13 mouse cellular contexts compared by ENCODE assay signal in genomic region chr4:84202231-84202630, GRCm38 (mm10).
DNase-seq lines count a peak whose midpoint lies in the region; ATAC-seq and TF ChIP-seq lines count a peak whose summit lies in the region.
"Had no signal": no experiment of that assay in that cellular context is flagged by ENCODE, and none has a peak within 500 bp of the region (broad histone marks: within the 10 kb centered on the region; RNA-seq: fewer than 3 reads in every experiment).

No protein-coding gene starts in this region.

- peak; percentile 39 for DNase-seq in 3134 (ENCODE audit: extremely low read depth, insufficient read length, low spot score)
- DNase-seq in Patski (ENCODE audit: low read depth, low spot score), result peak; percentile 55
- DNase-seq in forebrain, embryonic 14.5 days (ENCODE audit: low spot score), result peak; percentile 39
- no peak for DNase-seq in gastrocnemius, postnatal 25 days
- DNase-seq in right cerebral cortex, postnatal 25 days, result no peak
- no peak for DNase-seq in testis, postnatal 10 days (ENCODE audit: low spot score)
- DNase-seq in liver, postnatal 0 days, result no peak
- DNase-seq: gastrocnemius, postnatal 10 days; heart, postnatal 10 days; thymus, postnatal 36 days had no signal

- no peak for TF ChIP-seq CTCF in Patski (IDR thresholded peaks at IDR 0.05)
- TF ChIP-seq CTCF in liver, postnatal 0 days (IDR thresholded peaks at IDR 0.05; ENCODE audit: low read depth), result no peak

- TF ChIP-seq EP300 in liver, postnatal 0 days (IDR thresholded peaks at IDR 0.05; ENCODE audit: low read depth), result no peak

- H3K9ac ChIP-seq in forebrain, embryonic 14.5 days (ENCODE audit: low read length), result no peak overlapping the region
- H3K9ac ChIP-seq in midbrain, embryonic 12.5 days (replicated peaks), result no peak overlapping the region
- no peak overlapping the region for H3K9ac ChIP-seq in liver, postnatal 0 days (replicated peaks)
- H3K9ac ChIP-seq: liver, embryonic 14.5 days had no signal

- 9% methylated on average over 2 of the region's 2 CpGs for WGBS in forebrain, embryonic 14.5 days
- WGBS in midbrain, embryonic 12.5 days, result 21% methylated on average over 2 of the region's 2 CpGs
- WGBS in liver, postnatal 0 days (ENCODE audit: insufficient replicate concordance), result 61% methylated on average over 2 of the region's 2 CpGs

- H3K4me1 ChIP-seq in forebrain, embryonic 14.5 days (ENCODE audit: control insufficient read depth, insufficient read depth, low read length), result peaks cover 4% of the 10 kb centered on the region; the same call in 1 of the 2 replicates
- H3K4me1 ChIP-seq in midbrain, embryonic 12.5 days, result peaks cover 25% of the 10 kb centered on the region
- H3K4me1 ChIP-seq in liver, postnatal 0 days (ENCODE audit: insufficient read depth), result peaks cover 2% of the 10 kb centered on the region; the same call in 1 of the 2 replicates

- H3K9me3 ChIP-seq in forebrain, embryonic 14.5 days (replicated peaks; ENCODE audit: control insufficient read depth, low read length), result no peaks in the 10 kb centered on the region
- no peaks in the 10 kb centered on the region for H3K9me3 ChIP-seq in midbrain, embryonic 12.5 days
- H3K9me3 ChIP-seq in liver, postnatal 0 days (ENCODE audit: low read length), result no peaks in the 10 kb centered on the region

- no peaks in the 10 kb centered on the region for H3K36me3 ChIP-seq in forebrain, embryonic 14.5 days (ENCODE audit: control insufficient read depth, insufficient read depth, low read length)
- no peaks in the 10 kb centered on the region for H3K36me3 ChIP-seq in midbrain, embryonic 12.5 days
- no peaks in the 10 kb centered on the region for H3K36me3 ChIP-seq in liver, postnatal 0 days (replicated peaks; ENCODE audit: insufficient read depth, low read length)

- CTCF ChIA-PET in Patski (lab: Charles Lee), result no interaction called here

- H3K27me3 ChIP-seq in Patski, result no peaks in the 10 kb centered on the region
- H3K27me3 ChIP-seq in forebrain, embryonic 14.5 days (replicated peaks; ENCODE audit: control insufficient read depth, insufficient read depth, low read length), result no peaks in the 10 kb centered on the region
- H3K27me3 ChIP-seq in midbrain, embryonic 12.5 days, result peaks cover 20% of the 10 kb centered on the region
- no peaks in the 10 kb centered on the region for H3K27me3 ChIP-seq in liver, postnatal 0 days (ENCODE audit: insufficient read depth, low read length)

- POLR2A ChIA-PET in Patski (lab: Charles Lee), result no interaction called here

- no peak overlapping the region for H3K27ac ChIP-seq in forebrain, embryonic 14.5 days (ENCODE audit: low read depth, low read length)
- no peak overlapping the region for H3K27ac ChIP-seq in midbrain, embryonic 12.5 days (replicated peaks)
- no peak overlapping the region for H3K27ac ChIP-seq in liver, postnatal 0 days (ENCODE audit: low read depth)
- H3K27ac ChIP-seq: kidney, postnatal 0 days; liver, embryonic 14.5 days had no signal

- no peak overlapping the region for H3K4me3 ChIP-seq in forebrain, embryonic 14.5 days (ENCODE audit: low read depth, low read length)
- no peak overlapping the region for H3K4me3 ChIP-seq in midbrain, embryonic 12.5 days
- no peak overlapping the region for H3K4me3 ChIP-seq in liver, postnatal 0 days (ENCODE audit: low read depth, low read length)

- in situ Hi-C loops in Patski (cut with MboI; ENCODE audit: low pct_unique_long_range_greater_than_20kb), result loop anchor here (10.0 kb wide), 1 partner anchor 343 kb away; no protein-coding TSS in a partner anchor

- ATAC-seq in Patski, result peak; percentile 59
- peak; percentile 63 for ATAC-seq in forebrain, embryonic 14.5 days
- peak; percentile 48; the same call in 1 of the 2 replicates for ATAC-seq in midbrain, embryonic 12.5 days (ENCODE audit: low FRiP score, low read depth)
- no peak for ATAC-seq in liver, postnatal 0 days

- H3K4me2 ChIP-seq in forebrain, embryonic 14.5 days (ENCODE audit: low read length), result no peak overlapping the region
- no peak overlapping the region for H3K4me2 ChIP-seq in midbrain, embryonic 12.5 days (replicated peaks)
- no peak overlapping the region for H3K4me2 ChIP-seq in liver, postnatal 0 days (ENCODE audit: low read depth, low read length)

Comparison
In these comparisons a context has a peak if more than half of its experiments do, and no peak if none do; other contexts are left out.
1. DNase-seq: peak in 3134 (single experiment), Patski (single experiment) and forebrain, embryonic 14.5 days (single experiment); none in gastrocnemius, postnatal 25 days (single experiment), right cerebral cortex, postnatal 25 days (single experiment), testis, postnatal 10 days (single experiment) and liver, postnatal 0 days (single experiment).